Mouse (Mus musculus): ENCODE data around the gene Ephx1.
A peak's percentile ranks its signal among the peaks of the same experiment; 100 is the strongest.

Gene Ephx1

GRCm38 (mm10) chr1:180976110-180976679 lies 44.5 kb downstream of the Ephx1 start:
- DNase-seq (ENCODE audit: low spot score in 2 of 2), result peak; percentile 54 to 77

GRCm38 (mm10) chr1:180974126-180974746 lies 46.5 kb downstream of the Ephx1 start:
- peak; percentile 29 to 45 for DNase-seq (ENCODE audit: low spot score in 2 of 2)

DNA sequence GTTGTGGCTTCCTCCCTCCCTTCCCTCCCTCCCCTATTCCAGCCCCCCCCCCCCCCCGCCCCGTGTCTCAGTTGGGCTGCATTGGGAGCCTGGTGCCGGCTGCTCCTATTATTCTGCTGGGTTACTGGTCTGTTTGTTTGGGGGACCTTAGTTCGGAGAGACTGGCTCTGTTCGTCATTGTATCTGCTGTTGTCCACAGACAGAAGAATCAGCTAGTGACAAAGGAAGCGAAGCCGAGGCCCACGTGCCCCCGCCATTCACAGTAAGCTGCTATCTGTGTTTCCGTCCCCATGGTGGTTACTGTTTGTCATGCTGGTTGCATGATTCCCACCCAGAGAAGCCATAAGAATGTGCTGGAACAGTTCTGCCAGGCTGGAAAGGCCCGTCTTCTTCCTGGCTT lies 47.8 kb downstream of the Ephx1 start:
- no peak for DNase-seq (ENCODE audit: low spot score in 2 of 2)

- no peak for DNase-seq (ENCODE audit: low spot score in 2 of 2)
Observed at GRCm38 (mm10) chr1:180967261-180967660, 53.4 kb downstream of the Ephx1 start.

- DNase-seq (ENCODE audit: low spot score in 2 of 2), result no peak
Observed at GRCm38 (mm10) chr1:180966542-180966941, 54.2 kb downstream of the Ephx1 start.

DNA sequence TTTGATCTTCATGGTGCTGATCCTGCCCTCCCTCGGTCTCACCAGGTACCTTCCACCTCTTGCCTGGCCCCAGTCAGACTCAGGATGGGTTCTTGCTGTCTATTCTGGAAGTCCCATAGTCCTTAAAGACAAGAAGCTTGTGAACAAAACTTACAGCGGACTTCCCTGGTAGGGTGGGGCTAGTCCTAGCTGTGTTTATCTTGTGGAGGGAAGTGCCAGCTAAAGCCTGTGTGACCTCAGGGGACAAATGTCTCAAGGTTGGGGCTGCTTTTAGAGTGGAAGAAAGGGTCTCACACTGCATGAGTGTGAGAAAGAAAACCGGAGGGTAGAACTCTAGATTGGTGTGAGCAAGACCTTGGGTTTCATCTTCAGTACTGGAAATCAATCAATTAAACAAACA lies 54.9 kb downstream of the Ephx1 start:
- no peak for DNase-seq (ENCODE audit: low spot score in 2 of 2)

DNA sequence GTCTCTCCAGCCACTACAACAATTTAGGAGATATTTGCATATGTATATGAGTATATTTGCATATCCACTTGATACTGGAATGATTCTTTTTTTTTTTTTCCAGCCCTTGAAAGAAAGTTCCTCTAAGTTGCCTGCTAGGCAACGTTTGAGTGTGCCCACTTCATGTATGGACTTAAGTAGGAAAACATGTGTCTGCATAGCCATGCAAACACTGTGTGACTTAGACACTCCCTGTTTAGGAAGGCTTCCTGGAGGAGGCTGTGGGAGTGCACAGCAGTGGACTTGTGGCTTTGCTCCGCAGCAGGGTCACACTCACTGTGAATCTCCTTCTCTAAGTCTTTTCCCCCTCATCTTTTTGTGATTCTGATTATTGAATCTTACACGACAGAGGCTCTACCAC lies 61.9 kb downstream of the Ephx1 start:
- DNase-seq (ENCODE audit: low spot score in 2 of 2), result no peak

GRCm38 (mm10) chr1:180957989-180958388 lies 62.7 kb downstream of the Ephx1 start:
- no peak for DNase-seq (ENCODE audit: low spot score in 2 of 2)

DNA sequence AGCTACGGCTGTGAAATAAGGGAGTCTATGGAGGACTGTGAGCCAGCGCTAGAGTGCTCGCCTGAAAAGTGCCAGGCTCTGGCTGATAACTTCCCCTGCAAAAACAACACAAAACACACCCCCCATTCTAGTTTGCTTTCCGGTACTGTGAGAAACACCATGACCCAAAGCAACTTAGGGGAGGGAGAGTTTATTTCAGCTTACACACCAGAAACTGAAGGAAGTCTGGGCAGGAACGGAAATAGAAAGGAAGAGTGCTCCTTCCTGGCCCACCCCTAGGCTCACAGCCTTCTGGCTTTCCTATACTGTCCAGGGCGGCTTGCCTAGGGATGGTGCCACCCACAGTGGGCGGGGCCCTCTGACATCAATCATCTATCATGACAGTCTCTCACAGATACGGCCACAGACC lies 63.7 kb downstream of the Ephx1 start:
- DNase-seq (ENCODE audit: low spot score in 2 of 2), result no peak

GRCm38 (mm10) chr1:180956401-180956800 lies 64.3 kb downstream of the Ephx1 start:
- no peak for DNase-seq (ENCODE audit: low spot score in 2 of 2)

GRCm38 (mm10) chr1:180952808-180953207 lies 67.9 kb downstream of the Ephx1 start:
- no peak for DNase-seq (ENCODE audit: low spot score in 2 of 2)

- DNase-seq (ENCODE audit: low spot score in 2 of 2), result no peak
Observed at GRCm38 (mm10) chr1:180952085-180952746, 68.5 kb downstream of the Ephx1 start.

- no peak for DNase-seq (ENCODE audit: low spot score in 2 of 2)
Observed at GRCm38 (mm10) chr1:180946448-180946847, 74.3 kb downstream of the Ephx1 start.

DNA sequence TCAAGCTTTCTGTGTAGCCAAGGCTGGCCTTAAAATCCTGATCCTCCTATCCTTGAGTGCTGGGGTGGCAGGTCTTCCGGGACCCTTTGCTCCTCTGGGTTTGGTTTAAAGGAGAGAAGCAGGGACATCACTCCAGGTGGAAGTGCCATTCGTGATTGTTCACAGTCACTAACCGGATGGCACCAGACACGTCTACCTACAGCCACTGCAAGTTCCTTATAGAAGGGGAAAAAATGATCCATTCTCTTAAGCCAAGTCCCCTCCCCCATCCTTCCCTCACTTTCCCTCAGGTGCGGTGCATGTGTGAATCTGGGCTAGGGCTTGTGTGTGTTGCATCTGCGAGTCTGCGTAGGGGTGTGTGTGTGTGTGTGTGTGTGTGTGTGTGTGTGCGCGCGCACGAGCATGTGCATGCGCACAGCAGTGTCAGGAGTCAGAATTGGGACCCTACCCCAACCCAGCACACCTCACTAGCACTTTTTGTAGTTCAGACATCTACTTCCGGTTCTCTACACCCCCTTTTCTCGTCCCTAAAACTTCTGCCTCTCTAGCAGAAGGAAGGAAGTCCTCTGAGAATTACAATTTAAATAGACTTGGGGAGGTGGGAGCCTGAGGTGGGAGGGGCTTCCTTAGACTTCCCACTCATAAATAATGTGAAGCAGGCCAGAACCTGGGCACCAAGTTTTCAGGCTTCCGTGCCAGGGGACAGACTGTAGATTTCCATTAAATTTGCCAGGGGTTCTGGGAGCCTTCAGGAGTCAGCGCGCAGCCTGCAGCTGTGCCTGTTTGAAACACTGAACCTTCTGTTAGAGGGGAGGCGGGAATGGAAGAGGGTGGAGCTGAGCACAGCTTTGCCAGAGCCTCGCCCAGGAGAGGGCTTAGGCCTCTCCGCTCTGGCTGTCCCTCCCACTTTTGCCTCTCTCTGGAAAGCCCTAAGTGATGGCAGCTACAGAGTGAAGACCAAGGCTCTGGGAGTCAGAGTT lies 75.4 kb downstream of the Ephx1 start:
- peak in 1 of 2 experiments; percentile 65 for DNase-seq (ENCODE audit: low spot score in 2 of 2)

DNA sequence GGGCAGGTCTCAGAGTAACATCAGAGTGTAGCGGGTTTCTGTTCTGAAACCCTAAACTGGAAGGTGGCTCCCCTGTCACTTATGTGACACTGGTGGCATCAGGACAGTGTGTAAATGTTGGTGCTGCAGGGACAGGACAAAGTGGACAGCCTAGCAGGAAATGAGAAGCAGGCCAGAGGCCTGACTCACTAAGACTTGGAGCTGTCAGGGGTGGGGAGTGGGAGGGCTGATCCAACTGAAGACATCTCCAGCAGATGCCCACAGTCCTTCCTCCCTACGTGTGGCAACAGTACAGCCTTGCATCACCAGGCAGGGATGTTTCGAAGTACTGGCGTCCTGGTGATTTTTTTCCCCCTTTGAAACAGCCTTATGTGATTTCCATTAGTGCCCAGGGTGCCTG lies 76.2 kb downstream of the Ephx1 start:
- no peak for DNase-seq (ENCODE audit: low spot score in 2 of 2)

DNA sequence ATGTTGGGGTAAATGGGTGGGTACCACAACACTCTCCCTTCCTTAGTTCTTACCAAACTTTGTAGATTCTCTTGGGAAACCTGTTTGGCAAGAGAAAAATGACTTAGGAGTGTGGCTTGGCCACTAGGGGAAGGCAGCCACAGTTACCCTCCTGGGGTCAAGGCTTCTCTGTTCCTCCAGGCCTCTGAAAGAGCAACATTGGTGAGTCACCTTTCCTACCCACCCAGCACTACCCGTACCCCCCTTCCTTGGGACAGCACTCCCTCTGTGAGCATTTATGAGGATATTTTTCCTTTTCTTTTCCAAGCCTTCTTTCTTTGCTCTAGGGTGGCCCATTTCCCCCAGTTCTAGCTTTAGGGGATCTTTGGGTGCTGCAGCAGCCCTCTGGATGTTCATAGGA lies 76.8 kb downstream of the Ephx1 start:
- no peak for DNase-seq (ENCODE audit: low spot score in 2 of 2)

DNA sequence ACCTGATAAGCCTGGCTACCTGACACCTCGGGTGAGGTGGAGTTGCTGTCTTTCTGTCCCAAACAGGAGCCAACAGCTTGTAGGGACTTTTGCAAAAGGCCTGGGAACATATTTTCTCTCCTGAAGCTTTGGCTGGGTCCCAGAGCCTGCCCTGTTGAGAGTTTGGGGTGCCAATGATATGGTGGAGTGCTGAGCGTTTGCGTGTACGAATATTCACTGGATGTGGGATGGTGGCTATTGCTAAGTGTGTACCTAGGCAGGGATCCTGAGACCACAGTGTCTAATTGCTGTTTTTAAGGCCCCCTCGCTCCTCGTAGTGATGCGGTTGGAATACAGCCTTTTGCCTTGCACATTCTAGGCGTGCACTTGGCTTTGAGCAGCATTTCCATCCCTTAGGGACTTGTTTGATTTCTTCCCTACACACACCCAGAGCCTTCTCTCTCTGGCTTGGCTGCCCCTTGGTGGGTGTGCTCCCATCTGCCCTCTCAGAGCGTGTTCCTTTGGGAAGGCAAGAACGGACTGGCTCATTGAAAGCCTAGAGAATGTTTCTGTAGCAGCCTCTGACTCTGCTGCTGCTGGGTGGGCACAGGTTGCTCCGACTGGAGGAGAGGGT lies 77.6 kb downstream of the Ephx1 start:
- DNase-seq (ENCODE audit: low spot score in 2 of 2), result peak in 1 of 2 experiments; percentile 29

GRCm38 (mm10) chr1:180942166-180943031 lies 78.3 kb downstream of the Ephx1 start, which contains the start of gene Tmem63a:
Tmem63a (plus strand) TSS chr1:180942344.
- peak; percentile 81 to 83 for DNase-seq (ENCODE audit: low spot score in 2 of 2)

DNA sequence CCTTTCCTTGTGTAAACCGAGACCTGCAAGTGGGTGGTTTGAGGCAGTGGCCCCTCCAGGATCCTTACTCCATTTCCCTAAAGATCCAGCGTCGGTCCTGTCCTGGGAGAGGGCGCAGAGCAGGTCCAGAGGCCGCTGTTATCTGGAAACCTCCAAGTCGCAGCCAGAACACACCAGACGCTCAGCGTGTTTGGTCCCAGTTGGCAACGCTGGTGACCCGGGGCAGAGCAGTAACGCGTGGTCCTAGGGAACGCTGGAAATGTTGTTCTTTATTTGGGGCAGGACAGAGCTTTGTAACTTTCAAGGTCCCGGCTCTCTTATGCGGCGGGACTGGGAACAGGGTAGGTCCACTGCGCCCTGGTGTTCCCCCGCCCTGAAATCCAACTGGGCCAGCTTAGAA lies 79.0 kb downstream of the Ephx1 start:
- no peak for DNase-seq (ENCODE audit: low spot score in 2 of 2)

GRCm38 (mm10) chr1:180940776-180941460 lies 79.8 kb downstream of the Ephx1 start:
- no peak for DNase-seq (ENCODE audit: low spot score in 2 of 2)

All from spleen, postnatal 10 days (tissue).